Mouse (Mus musculus): Measurements from ENCODE around the gene Nfkbia.

DNA sequence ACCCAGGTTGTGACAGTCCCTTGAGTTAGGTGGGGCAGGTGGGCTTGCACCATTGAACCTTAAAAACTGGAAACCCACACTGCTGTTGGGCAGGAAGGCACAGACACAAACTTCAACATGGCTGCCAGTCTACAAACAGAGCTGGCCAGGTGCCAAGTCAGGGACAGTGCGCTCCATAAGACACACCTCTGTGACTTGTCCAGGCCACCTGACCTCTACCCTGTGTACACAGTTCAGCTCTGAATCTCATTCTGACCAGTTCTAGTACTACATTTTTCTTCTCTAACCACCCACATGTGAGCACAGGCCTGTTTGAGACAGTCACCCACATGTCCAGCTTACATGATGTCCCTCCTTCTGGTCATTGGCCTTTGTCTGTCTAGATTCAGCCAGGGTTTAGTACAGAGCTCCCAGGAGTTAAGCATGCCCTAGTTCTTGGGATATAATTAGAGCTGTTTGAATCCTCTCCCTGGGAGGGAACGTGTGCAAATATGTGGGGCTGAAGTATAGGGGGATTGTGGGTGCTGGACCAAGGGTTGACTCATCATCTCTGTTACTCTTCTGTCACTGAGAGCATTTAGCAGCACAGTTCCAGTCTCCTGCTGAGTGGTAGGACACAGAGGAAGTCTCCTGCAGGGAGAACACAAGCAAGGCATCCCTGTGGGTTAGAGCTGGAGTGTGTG, 11.8 kb downstream of the Nfkbia start:
- no peak for TF ChIP-seq POLR2A (IDR thresholded peaks at IDR 0.05; ENCODE audit: borderline replicate concordance, low read depth, low read length)
- no peak for TF ChIP-seq CTCF (IDR thresholded peaks at IDR 0.05; ENCODE audit: low read depth, low read length)

Measured in bone marrow macrophage, adult 2 months (primary cell).